Mouse (Mus musculus): ENCODE data around the gene Wrnip1. TPM values are rescaled to one million over a fixed set of nuclear protein-coding genes. Genes with fewer than 3 reads are reported as not detected.

Gene Wrnip1
- polyA plus RNA-seq, 1 experiment, result 26.6 TPM

DNA sequence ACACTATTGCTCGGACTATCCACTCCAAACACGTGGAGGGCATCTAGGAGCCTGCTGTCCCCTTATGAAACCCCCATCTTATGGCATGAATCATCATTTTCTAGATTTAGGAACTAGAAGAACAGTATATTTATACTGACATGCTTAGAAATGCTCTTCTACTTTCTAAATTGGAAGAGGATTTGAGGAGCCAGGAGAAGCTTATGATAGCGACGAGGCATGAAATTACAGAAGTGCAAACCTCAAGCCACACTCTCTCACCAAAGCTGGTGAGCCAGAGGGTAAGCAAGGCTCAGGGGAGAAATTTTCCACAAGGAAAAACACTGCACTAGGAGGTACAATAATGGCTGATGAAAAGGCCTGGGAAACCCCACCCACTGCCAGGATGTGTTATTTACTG, 12.1 kb upstream of the Wrnip1 start:
- WGBS, result 73% methylated on average over 4 of the region's 4 CpGs
- no peaks in the 10 kb centered on the region for H3K27me3 ChIP-seq (ENCODE audit: control insufficient read depth, insufficient read depth, low read length)
- no peak for DNase-seq (ENCODE audit: low read depth in 1 of 2, low spot score in 2 of 2)

DNA sequence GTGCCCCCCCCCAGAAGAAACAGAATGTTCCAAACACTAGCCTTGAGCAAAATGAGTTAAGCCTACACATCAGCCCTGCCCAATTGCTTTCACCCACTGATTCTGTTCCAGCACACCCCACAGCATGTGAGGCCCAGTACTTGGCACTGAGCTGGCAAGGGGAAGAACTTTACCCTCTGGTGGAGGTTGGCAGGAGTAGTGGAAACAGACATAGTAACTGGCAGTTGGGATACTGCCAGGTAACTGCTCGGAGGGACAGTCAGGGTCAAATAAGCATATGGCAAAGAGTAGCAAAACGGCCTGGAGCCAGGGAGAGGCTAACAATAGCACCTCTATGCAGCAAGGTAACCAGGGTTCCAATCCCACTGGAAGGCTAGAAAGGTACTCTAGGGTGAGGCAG, 7.2 kb upstream of the Wrnip1 start:
- TF ChIP-seq CTCF (IDR thresholded peaks at IDR 0.05; ENCODE audit: extremely low read depth, insufficient read depth, insufficient read length, insufficient replicate concordance) (no peak), POLR2A (IDR thresholded peaks at IDR 0.05; ENCODE audit: low read depth, low read length) (no peak)
- no peak for DNase-seq (ENCODE audit: low read depth in 1 of 2, low spot score in 2 of 2)
- Histone ChIP-seq H3K27me3 (ENCODE audit: control insufficient read depth, insufficient read depth, low read length) (no peaks in the 10 kb centered on the region), H3K4me3 (ENCODE audit: extremely low read depth, insufficient read depth, insufficient read length) (no peak overlapping the region), H3K36me3 (ENCODE audit: control insufficient read depth, insufficient read depth, low read length) (no peaks in the 10 kb centered on the region), H3K27ac (ENCODE audit: insufficient read depth, low read length) (no peak overlapping the region), H3K4me1 (ENCODE audit: control insufficient read depth, insufficient read depth, insufficient read length) (no peaks in the 10 kb centered on the region)
- WGBS, result 71% methylated on average over 2 of the region's 2 CpGs

More for the DNA sequence above, 12.1 kb upstream of the Wrnip1 start:
- Histone ChIP-seq H3K36me3 (ENCODE audit: control insufficient read depth, insufficient read depth, low read length) (no peaks in the 10 kb centered on the region), H3K27ac (ENCODE audit: insufficient read depth, low read length) (no peak overlapping the region), H3K4me1 (ENCODE audit: control insufficient read depth, insufficient read depth, insufficient read length) (no peaks in the 10 kb centered on the region), H3K4me3 (ENCODE audit: extremely low read depth, insufficient read depth, insufficient read length) (no peak overlapping the region)
- no peak for TF ChIP-seq CTCF (IDR thresholded peaks at IDR 0.05; ENCODE audit: extremely low read depth, insufficient read depth, insufficient read length, insufficient replicate concordance)
- TF ChIP-seq POLR2A (IDR thresholded peaks at IDR 0.05; ENCODE audit: low read depth, low read length), result no peak

DNA sequence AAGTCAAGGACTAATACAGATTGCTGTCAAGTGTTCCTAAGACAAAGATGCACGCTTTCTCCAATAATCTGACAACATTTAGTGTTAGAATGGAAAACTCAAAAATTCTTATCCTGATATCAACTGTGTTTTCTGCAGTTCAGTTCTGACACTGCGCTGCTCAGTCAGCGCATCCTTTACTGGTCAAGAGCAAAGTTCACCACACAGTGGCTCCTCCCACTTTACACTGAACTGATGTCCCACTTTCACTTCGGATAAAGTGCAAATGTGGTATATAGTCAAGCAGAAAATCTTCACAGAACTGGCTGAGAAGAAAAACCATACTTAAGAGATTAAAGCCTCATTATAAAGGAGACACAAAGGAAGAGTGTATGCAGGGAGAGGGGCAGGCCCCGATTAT, 6.7 kb upstream of the Wrnip1 start:
- Histone ChIP-seq H3K4me1 (ENCODE audit: control insufficient read depth, insufficient read depth, insufficient read length) (no peaks in the 10 kb centered on the region), H3K36me3 (ENCODE audit: control insufficient read depth, insufficient read depth, low read length) (no peaks in the 10 kb centered on the region), H3K4me3 (ENCODE audit: extremely low read depth, insufficient read depth, insufficient read length) (no peak overlapping the region), H3K27ac (ENCODE audit: insufficient read depth, low read length) (no peak overlapping the region), H3K27me3 (ENCODE audit: control insufficient read depth, insufficient read depth, low read length) (no peaks in the 10 kb centered on the region)
- no peak for DNase-seq (ENCODE audit: low read depth in 1 of 2, low spot score in 2 of 2)
- no peak for TF ChIP-seq POLR2A (IDR thresholded peaks at IDR 0.05; ENCODE audit: low read depth, low read length)
- TF ChIP-seq CTCF (IDR thresholded peaks at IDR 0.05; ENCODE audit: extremely low read depth, insufficient read depth, insufficient read length, insufficient replicate concordance), result no peak
- 87% methylated on average over 5 of the region's 5 CpGs for WGBS

DNA sequence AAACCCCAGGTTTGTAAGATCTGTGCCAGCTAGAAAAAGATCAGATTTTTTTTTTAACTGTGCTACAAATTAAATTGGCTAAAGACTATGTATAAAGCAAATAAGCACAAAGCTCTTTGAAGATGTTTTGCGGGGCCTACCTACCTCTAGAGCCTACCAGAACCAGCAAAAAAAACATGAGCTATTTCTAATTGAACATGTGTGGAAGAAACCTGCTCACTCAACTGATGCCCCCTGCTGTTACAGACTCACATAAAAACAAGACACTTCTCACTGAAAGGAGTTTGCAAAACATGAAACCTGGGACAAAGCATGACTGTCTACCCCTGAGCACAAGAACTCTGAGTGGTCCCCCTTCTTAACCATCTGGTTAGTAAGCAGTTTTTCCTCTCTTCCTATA, 4.8 kb upstream of the Wrnip1 start:
- H3K27me3 ChIP-seq (ENCODE audit: control insufficient read depth, insufficient read depth, low read length), result no peaks in the 10 kb centered on the region
- no peak for TF ChIP-seq CTCF (IDR thresholded peaks at IDR 0.05; ENCODE audit: extremely low read depth, insufficient read depth, insufficient read length, insufficient replicate concordance)
- TF ChIP-seq POLR2A (IDR thresholded peaks at IDR 0.05; ENCODE audit: low read depth, low read length), result no peak
- H3K36me3 ChIP-seq (ENCODE audit: control insufficient read depth, insufficient read depth, low read length), result no peaks in the 10 kb centered on the region
- 90% methylated on average over 1 of the region's 1 CpGs for WGBS
- no peaks in the 10 kb centered on the region for H3K4me1 ChIP-seq (ENCODE audit: control insufficient read depth, insufficient read depth, insufficient read length)
- no peak for DNase-seq (ENCODE audit: low read depth in 1 of 2, low spot score in 2 of 2)
- H3K27ac ChIP-seq (ENCODE audit: insufficient read depth, low read length), result no peak overlapping the region
- no peak overlapping the region for H3K4me3 ChIP-seq (ENCODE audit: extremely low read depth, insufficient read depth, insufficient read length)

DNA sequence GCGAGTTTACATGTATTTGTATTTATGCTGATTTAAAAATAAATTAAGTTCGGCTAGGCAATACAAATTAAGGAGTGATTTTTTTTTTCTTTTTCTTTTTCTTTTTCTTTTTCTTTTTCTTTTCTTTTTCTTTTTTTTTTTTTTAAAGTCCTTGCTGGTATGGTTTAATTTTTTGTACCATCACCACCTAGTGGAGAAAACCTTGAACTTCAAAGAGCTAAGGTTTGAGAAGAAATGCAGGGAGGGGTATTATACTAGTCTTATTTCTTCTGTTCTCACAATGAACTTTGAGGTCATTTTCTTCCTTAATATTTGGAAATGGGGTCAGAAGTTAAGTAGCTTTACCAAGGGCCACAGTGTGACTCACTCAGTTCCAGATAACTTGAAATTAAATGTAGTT, 2.7 kb upstream of the Wrnip1 start:
- peak in 1 of 2 experiments; percentile 9 for DNase-seq (ENCODE audit: low read depth in 1 of 2, low spot score in 2 of 2)
- no peak overlapping the region for H3K4me3 ChIP-seq (ENCODE audit: extremely low read depth, insufficient read depth, insufficient read length)
- TF ChIP-seq CTCF (IDR thresholded peaks at IDR 0.05; ENCODE audit: extremely low read depth, insufficient read depth, insufficient read length, insufficient replicate concordance) (no peak), POLR2A (IDR thresholded peaks at IDR 0.05; ENCODE audit: low read depth, low read length) (no peak)
- peaks cover 6% of the 10 kb centered on the region; the same call in 1 of the 2 replicates for H3K4me1 ChIP-seq (ENCODE audit: control insufficient read depth, insufficient read depth, insufficient read length)
- no peaks in the 10 kb centered on the region for H3K27me3 ChIP-seq (ENCODE audit: control insufficient read depth, insufficient read depth, low read length)
- no peaks in the 10 kb centered on the region for H3K36me3 ChIP-seq (ENCODE audit: control insufficient read depth, insufficient read depth, low read length)
- no peak overlapping the region for H3K27ac ChIP-seq (ENCODE audit: insufficient read depth, low read length)
- WGBS, result 71% methylated on average over 2 of the region's 2 CpGs

DNA sequence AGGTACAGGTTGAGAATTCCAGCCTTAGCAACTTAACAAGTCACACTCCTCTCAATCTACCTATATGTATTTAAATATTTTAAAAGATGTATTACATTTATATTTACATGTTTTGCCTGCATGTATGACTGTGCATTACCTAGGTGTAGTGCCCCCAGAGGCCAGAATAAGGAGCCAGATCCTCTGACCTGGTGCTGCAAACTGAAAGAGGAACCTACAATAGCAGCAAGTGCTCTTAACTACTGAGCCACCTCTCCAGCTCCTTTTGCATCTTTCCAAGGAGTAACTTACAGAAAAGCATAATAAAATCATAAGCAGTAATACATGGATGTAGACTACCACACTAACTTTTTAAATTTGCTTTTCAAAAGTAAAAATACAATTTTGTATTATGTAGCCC, 979 bp upstream of the Wrnip1 start:
- TF ChIP-seq POLR2A (IDR thresholded peaks at IDR 0.05; ENCODE audit: low read depth, low read length) (no peak), CTCF (IDR thresholded peaks at IDR 0.05; ENCODE audit: extremely low read depth, insufficient read depth, insufficient read length, insufficient replicate concordance) (peak; percentile 31; the same call in 1 of the 2 replicates)
- H3K4me3 ChIP-seq (ENCODE audit: extremely low read depth, insufficient read depth, insufficient read length), result no peak overlapping the region
- DNase-seq (ENCODE audit: low read depth in 1 of 2, low spot score in 2 of 2), result peak; percentile 57 to 61
- no peaks in the 10 kb centered on the region for H3K27me3 ChIP-seq (ENCODE audit: control insufficient read depth, insufficient read depth, low read length)
- H3K27ac ChIP-seq (ENCODE audit: insufficient read depth, low read length), result no peak overlapping the region
- peaks cover 2% of the 10 kb centered on the region for H3K36me3 ChIP-seq (ENCODE audit: control insufficient read depth, insufficient read depth, low read length)
- peaks cover 6% of the 10 kb centered on the region; the same call in 1 of the 2 replicates for H3K4me1 ChIP-seq (ENCODE audit: control insufficient read depth, insufficient read depth, insufficient read length)

DNA sequence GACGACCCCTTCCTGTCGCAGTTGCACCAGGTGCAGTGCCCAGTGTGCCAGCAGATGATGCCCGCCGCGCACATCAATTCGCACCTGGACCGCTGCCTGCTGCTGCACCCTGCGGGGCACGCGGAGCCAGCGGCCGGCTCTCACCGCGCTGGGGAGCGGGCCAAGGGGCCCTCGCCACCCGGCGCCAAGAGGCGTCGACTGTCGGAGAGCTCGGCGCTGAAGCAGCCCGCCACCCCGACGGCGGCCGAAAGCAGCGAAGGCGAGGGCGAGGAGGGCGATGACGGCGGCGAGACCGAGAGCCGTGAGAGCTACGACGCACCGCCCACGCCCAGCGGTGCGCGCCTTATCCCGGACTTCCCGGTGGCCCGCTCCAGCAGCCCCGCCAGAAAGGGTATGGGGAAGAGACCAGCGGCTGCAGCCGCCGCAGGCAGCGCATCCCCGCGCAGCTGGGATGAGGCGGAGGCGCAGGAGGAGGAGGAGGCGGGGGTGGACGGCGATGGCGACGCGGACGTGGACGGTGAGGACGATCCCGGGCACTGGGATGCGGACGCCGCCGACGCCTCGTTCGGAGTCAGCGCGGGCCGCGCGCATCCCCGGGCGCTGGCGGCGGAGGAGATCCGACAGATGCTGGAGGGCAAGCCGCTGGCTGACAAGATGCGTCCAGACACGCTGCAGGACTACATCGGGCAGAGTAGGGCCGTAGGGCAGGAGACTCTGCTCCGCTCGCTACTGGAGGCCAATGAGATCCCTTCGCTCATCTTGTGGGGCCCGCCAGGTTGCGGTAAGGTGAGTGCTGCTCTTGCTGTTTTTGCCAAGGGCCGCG, 632 bp downstream of the Wrnip1 start, which contains the start of gene D930007J09Rik:
D930007J09Rik (minus strand) TSS at position 591 of the 823 bp plus-strand sequence.
- peak in 1 of 2 experiments; percentile 19 for DNase-seq (ENCODE audit: low read depth in 1 of 2, low spot score in 2 of 2)
- H3K27ac ChIP-seq (ENCODE audit: insufficient read depth, low read length), result peak within 1 kb of the TSS; percentile 47
- 1% methylated on average over 95 of the region's 95 CpGs for WGBS

More for the DNA sequence above, 632 bp downstream of the Wrnip1 start, which contains the start of gene D930007J09Rik:
- no peak for TF ChIP-seq POLR2A (IDR thresholded peaks at IDR 0.05; ENCODE audit: low read depth, low read length)
- no peak for TF ChIP-seq CTCF (IDR thresholded peaks at IDR 0.05; ENCODE audit: extremely low read depth, insufficient read depth, insufficient read length, insufficient replicate concordance)
- no peaks in the 10 kb centered on the region for H3K27me3 ChIP-seq (ENCODE audit: control insufficient read depth, insufficient read depth, low read length)
- H3K4me3 ChIP-seq (ENCODE audit: extremely low read depth, insufficient read depth, insufficient read length), result peak within 1 kb of the TSS; percentile 74
- H3K4me1 ChIP-seq (ENCODE audit: control insufficient read depth, insufficient read depth, insufficient read length), result peaks cover 6% of the 10 kb centered on the region; the same call in 1 of the 2 replicates
- peaks cover 9% of the 10 kb centered on the region for H3K36me3 ChIP-seq (ENCODE audit: control insufficient read depth, insufficient read depth, low read length)

All from spleen, adult 2 months (tissue).